Mouse (Mus musculus) liver, adult 2 months (tissue): ENCODE measurements at regions not wholly inside any gene's neighbourhood (a gene's known extent, or its start where the extent isn't known, plus 50 kb on each side); places are given as distances from the start of the nearest gene placed in this dataset.

Experiments used
- DNase-seq: peaks from one replicate; pipeline ENCODE4 v3.0.0-alpha.2; 2011; ENCODE audit warnings: low read depth, low spot score; ENCODE audit errors: extremely low read depth
- H3K27ac ChIP-seq: fragments of 200-500 bp; replicated peaks from 2 replicates; pipeline ENCODE4 v1.5.1; 2012; ENCODE audit warnings: low read depth, mild to moderate bottlenecking, control low read depth, inconsistent platforms, low read length; ENCODE audit not compliant: insufficient read depth
- H3K27me3 ChIP-seq: fragments of 200-500 bp; 2 replicates; pipeline ENCODE4 v1.6.1; 2012; ENCODE audit warnings: mild to moderate bottlenecking, moderate library complexity, low read length, inconsistent platforms; ENCODE audit not compliant: control insufficient read depth, insufficient read depth
- H3K36me3 ChIP-seq: fragments of 200-500 bp; 2 replicates; pipeline ENCODE4 v1.6.1; 2012; ENCODE audit warnings: low read length, inconsistent platforms; ENCODE audit not compliant: control insufficient read depth, insufficient read depth
- H3K4me1 ChIP-seq: fragments of 200-500 bp; 2 replicates; pipeline ENCODE4 v1.6.1; 2011; ENCODE audit warnings: low read length; ENCODE audit not compliant: control insufficient read depth, insufficient read depth
- H3K4me3 ChIP-seq: fragments of 200-500 bp; 2 replicates; pipeline ENCODE4 v1.5.1; 2011; ENCODE audit warnings: low read depth, mild to moderate bottlenecking, control low read depth, low read length, moderate library complexity; ENCODE audit not compliant: insufficient read depth
- H3K79me2 ChIP-seq: fragments of 200-500 bp; 2 replicates; pipeline ENCODE4 v1.6.1; 2012; ENCODE audit warnings: inconsistent platforms, mild to moderate bottlenecking, low read length, moderate library complexity; ENCODE audit not compliant: control insufficient read depth, insufficient read depth
- H3K9ac ChIP-seq: fragments of 200-500 bp; 2 replicates; pipeline ENCODE4 v1.6.1; 2012; ENCODE audit warnings: low read depth, mild to moderate bottlenecking, control low read depth, inconsistent platforms, low read length
- CTCF ChIP-seq: fragments of 200-500 bp; IDR thresholded peaks from 2 replicates; pipeline ENCODE4 v1.5.1; 2011; ENCODE audit warnings: low read depth, low read length, control low read depth
- POLR2A ChIP-seq: fragments of 200-500 bp; IDR thresholded peaks from 2 replicates; pipeline ENCODE4 v1.6.1; 2011; ENCODE audit warnings: low read length, control low read depth; ENCODE audit not compliant: insufficient read depth; ENCODE audit errors: extremely low read depth
- WGBS: fragments of 180-500 bp; shearing (Covaris S2); methylation state at CpG from one replicate; pipeline ENCODE4 v1.1.7; 2018; 5-methylcytosine and 5-hydroxymethylcytosine counted together

GRCm38 (mm10) chr3:42228399-42228755 is 486.0 kb downstream of the D3Ertd751e start:
- DNase-seq = no peak
- no peak overlapping the region for H3K27ac ChIP-seq
- H3K79me2 ChIP-seq = no peaks in the 10 kb centered on the region
- H3K9ac ChIP-seq = no peak overlapping the region
- 85% methylated on average over 3 of the region's 3 CpGs for WGBS
- no peaks in the 10 kb centered on the region for H3K36me3 ChIP-seq
- H3K4me1 ChIP-seq = no peaks in the 10 kb centered on the region
- no peak overlapping the region for H3K4me3 ChIP-seq
- H3K27me3 ChIP-seq = no peaks in the 10 kb centered on the region
- no peak for TF ChIP-seq CTCF
- TF ChIP-seq POLR2A = no peak

GRCm38 (mm10) chr3:42232268-42232667 is 489.9 kb downstream of the D3Ertd751e start:
- Histone ChIP-seq H3K9ac (no peak overlapping the region), H3K79me2 (no peaks in the 10 kb centered on the region), H3K27me3 (no peaks in the 10 kb centered on the region), H3K4me1 (no peaks in the 10 kb centered on the region), H3K36me3 (no peaks in the 10 kb centered on the region), H3K4me3 (no peak overlapping the region), H3K27ac (no peak overlapping the region)
- 85% methylated on average over 5 of the region's 5 CpGs for WGBS
- no peak for DNase-seq
- TF ChIP-seq CTCF (no peak), POLR2A (no peak)

- no peaks in the 10 kb centered on the region for H3K79me2 ChIP-seq
- H3K4me3 ChIP-seq = no peak overlapping the region
- TF ChIP-seq CTCF = no peak
- TF ChIP-seq POLR2A = no peak
- H3K27me3 ChIP-seq = no peaks in the 10 kb centered on the region
- H3K9ac ChIP-seq = no peak overlapping the region
- H3K27ac ChIP-seq = no peak overlapping the region
- no peak for DNase-seq
- 69% methylated on average over 3 of the region's 3 CpGs for WGBS
- no peaks in the 10 kb centered on the region for H3K36me3 ChIP-seq
- H3K4me1 ChIP-seq = no peaks in the 10 kb centered on the region
Observed at GRCm38 (mm10) chr3:42233756-42234155, 491.3 kb downstream of the D3Ertd751e start.

GRCm38 (mm10) chr3:42235515-42235914 is 493.1 kb downstream of the D3Ertd751e start:
- H3K4me3 ChIP-seq = no peak overlapping the region
- no peaks in the 10 kb centered on the region for H3K4me1 ChIP-seq
- no peaks in the 10 kb centered on the region for H3K36me3 ChIP-seq
- TF ChIP-seq POLR2A (no peak), CTCF (no peak)
- no peaks in the 10 kb centered on the region for H3K79me2 ChIP-seq
- no peak overlapping the region for H3K9ac ChIP-seq
- no peaks in the 10 kb centered on the region for H3K27me3 ChIP-seq
- no peak overlapping the region for H3K27ac ChIP-seq
- DNase-seq = no peak
- 72% methylated on average over 1 of the region's 1 CpGs for WGBS
